Mouse (Mus musculus): ENCODE measurements at regions not wholly inside any gene's neighbourhood (a gene's known extent, or its start where the extent isn't known, plus 50 kb on each side); places are given as distances from the start of the nearest gene placed in this dataset.
"Not testable (repeated sequence)": the region's sequence is repeated elsewhere in the genome, so short reads cannot be mapped to it uniquely, and the experiment has no call there.

- H3K4me3 ChIP-seq: no peak overlapping the region
- H3K4me2 ChIP-seq: no peak overlapping the region
- 44% methylated on average over 9 of the region's 10 CpGs for WGBS
- H3K27ac ChIP-seq: no peak overlapping the region
- peaks cover 11% of the 10 kb centered on the region for H3K4me1 ChIP-seq
- no peaks in the 10 kb centered on the region for H3K27me3 ChIP-seq
- no peak overlapping the region for H3K9ac ChIP-seq
- no peaks in the 10 kb centered on the region for H3K36me3 ChIP-seq
- no peaks in the 10 kb centered on the region for H3K9me3 ChIP-seq
- peak; percentile 55; the same call in 1 of the 2 replicates for ATAC-seq (ENCODE audit: insufficient number of reproducible peaks, low FRiP score, low TSS enrichment, low read depth)
These were observed 104.5 kb upstream of the Ipo5 start for GRCm38 (mm10) chr14:120806553-120806893.

DNA sequence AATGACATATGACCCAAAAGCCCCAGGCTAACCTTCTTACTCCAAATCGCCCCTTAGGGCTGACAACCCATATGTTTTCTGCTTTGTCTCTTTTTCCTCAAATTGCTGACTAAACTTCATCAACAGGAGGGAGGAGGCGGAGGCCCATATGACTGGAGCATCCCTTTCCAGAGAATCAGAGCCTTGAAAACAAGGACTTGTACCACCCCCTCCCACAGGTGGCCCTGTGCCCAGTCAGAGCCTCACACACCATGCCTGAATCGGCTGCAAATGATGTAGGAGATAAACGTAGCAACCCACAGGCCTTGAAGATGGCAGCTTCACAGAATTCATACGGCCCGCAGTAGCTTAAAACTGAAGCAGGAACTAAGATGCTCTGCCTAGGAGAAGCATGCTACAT, 101.7 kb upstream of the Ipo5 start:
- Histone ChIP-seq H3K9ac (no peak overlapping the region), H3K4me2 (no peak overlapping the region), H3K4me3 (no peak overlapping the region), H3K27me3 (no peaks in the 10 kb centered on the region), H3K36me3 (no peaks in the 10 kb centered on the region), H3K9me3 (no peaks in the 10 kb centered on the region), H3K27ac (no peak overlapping the region), H3K4me1 (peaks cover 8% of the 10 kb centered on the region; the same call in 1 of the 2 replicates)
- 83% methylated on average over 6 of the region's 6 CpGs for WGBS
- no peak for ATAC-seq (ENCODE audit: insufficient number of reproducible peaks, low FRiP score, low TSS enrichment, low read depth)

- Histone ChIP-seq H3K4me3 (no peak overlapping the region), H3K9me3 (no peaks in the 10 kb centered on the region), H3K4me1 (no peaks in the 10 kb centered on the region; the same call in 1 of the 2 replicates), H3K36me3 (no peaks in the 10 kb centered on the region), H3K27me3 (no peaks in the 10 kb centered on the region), H3K9ac (no peak overlapping the region), H3K27ac (no peak overlapping the region), H3K4me2 (no peak overlapping the region)
- 80% methylated on average over 9 of the region's 9 CpGs for WGBS
- no peak for ATAC-seq (ENCODE audit: insufficient number of reproducible peaks, low FRiP score, low TSS enrichment, low read depth)
These were observed 97.1 kb upstream of the Ipo5 start for GRCm38 (mm10) chr14:120813938-120814337.

DNA sequence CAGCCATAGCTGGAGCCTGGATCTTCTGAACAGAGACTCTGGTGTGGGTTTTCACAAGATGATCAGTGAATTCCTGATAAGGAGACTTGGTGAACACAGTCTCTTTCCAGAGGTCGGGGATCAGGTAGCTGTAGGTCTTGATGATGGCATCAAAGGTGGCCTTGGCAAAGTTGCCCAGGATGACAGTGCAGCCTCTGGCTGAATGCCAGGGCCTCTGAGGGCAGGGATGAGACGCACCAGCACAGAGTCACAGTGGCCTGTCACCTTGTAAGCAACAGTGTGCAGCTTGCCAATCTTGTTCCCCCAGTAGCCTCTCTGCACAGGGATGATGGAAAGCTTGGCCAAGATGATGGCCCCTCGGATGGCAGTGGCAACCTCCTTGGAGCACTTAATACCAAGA, 95.9 kb upstream of the Ipo5 start:
- H3K27me3 ChIP-seq; H3K27ac ChIP-seq; H3K36me3 ChIP-seq; H3K9ac ChIP-seq; H3K4me2 ChIP-seq; H3K9me3 ChIP-seq; ATAC-seq (ENCODE audit: insufficient number of reproducible peaks, low FRiP score, low TSS enrichment, low read depth); H3K4me1 ChIP-seq; H3K4me3 ChIP-seq: not testable (repeated sequence)
- 78% methylated on average over 3 of the region's 3 CpGs for WGBS

GRCm38 (mm10) chr14:120816529-120816928, 94.5 kb upstream of the Ipo5 start:
- Histone ChIP-seq H3K27ac (no peak overlapping the region), H3K9ac (no peak overlapping the region), H3K36me3 (no peaks in the 10 kb centered on the region), H3K27me3 (no peaks in the 10 kb centered on the region), H3K4me2 (no peak overlapping the region), H3K4me3 (no peak overlapping the region), H3K9me3 (no peaks in the 10 kb centered on the region), H3K4me1 (no peaks in the 10 kb centered on the region)
- no peak for ATAC-seq (ENCODE audit: insufficient number of reproducible peaks, low FRiP score, low TSS enrichment, low read depth)
- WGBS: 87% methylated on average over 2 of the region's 2 CpGs

- Histone ChIP-seq H3K27ac (no peak overlapping the region), H3K4me1 (0 out of 2 replicates have a peak, but pooled peaks cover 3% of the 10 kb centered on the region), H3K4me2 (no peak overlapping the region), H3K36me3 (no peaks in the 10 kb centered on the region), H3K27me3 (no peaks in the 10 kb centered on the region), H3K9me3 (no peaks in the 10 kb centered on the region), H3K9ac (no peak overlapping the region), H3K4me3 (no peak overlapping the region)
- 82% methylated on average over 4 of the region's 4 CpGs for WGBS
- ATAC-seq (ENCODE audit: insufficient number of reproducible peaks, low FRiP score, low TSS enrichment, low read depth): no peak
These were observed 84.8 kb upstream of the Ipo5 start for GRCm38 (mm10) chr14:120826187-120826586.

GRCm38 (mm10) chr14:120830389-120830835, 80.6 kb upstream of the Ipo5 start:
- ATAC-seq (ENCODE audit: insufficient number of reproducible peaks, low FRiP score, low TSS enrichment, low read depth); H3K27ac ChIP-seq: not testable (repeated sequence)
- 31% methylated on average over 20 of the region's 20 CpGs for WGBS

DNA sequence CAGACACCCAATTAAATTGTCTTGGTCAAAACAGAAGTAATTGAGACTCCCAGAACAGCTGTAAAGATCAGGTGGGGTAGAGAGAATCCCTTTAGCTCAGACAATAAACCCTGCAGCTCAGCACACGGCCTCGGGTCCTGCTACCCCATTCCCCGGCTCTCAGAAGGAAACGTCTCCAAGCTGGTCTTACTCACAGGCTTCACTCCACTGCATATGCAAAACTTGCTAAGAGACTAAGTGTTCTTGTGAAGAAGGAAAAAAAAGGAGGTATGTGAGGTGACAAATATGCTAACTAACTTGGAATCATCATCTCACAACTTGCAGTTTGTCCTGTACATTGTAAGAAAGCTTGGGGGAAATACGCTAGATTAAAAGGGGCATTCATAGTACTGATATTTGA, 79.6 kb upstream of the Ipo5 start:
- WGBS: 32% methylated on average over 5 of the region's 5 CpGs
- ATAC-seq (ENCODE audit: insufficient number of reproducible peaks, low FRiP score, low TSS enrichment, low read depth): no peak
- no peak overlapping the region for H3K4me2 ChIP-seq

More at GRCm38 (mm10) chr14:120830389-120830835, 80.6 kb upstream of the Ipo5 start:
- peaks cover 21% of the 10 kb centered on the region for H3K4me1 ChIP-seq
- H3K36me3 ChIP-seq, H3K27me3 ChIP-seq, H3K4me2 ChIP-seq, H3K4me3 ChIP-seq, H3K9ac ChIP-seq, H3K9me3 ChIP-seq: not testable (repeated sequence)

GRCm38 (mm10) chr14:120831847-120832613, 79.0 kb upstream of the Ipo5 start:
- Histone ChIP-seq H3K36me3 (no peaks in the 10 kb centered on the region), H3K27me3 (no peaks in the 10 kb centered on the region), H3K4me3 (peak overlapping the region; percentile 37), H3K9me3 (no peaks in the 10 kb centered on the region), H3K27ac (peak overlapping the region; percentile 87), H3K9ac (no peak overlapping the region), H3K4me1 (peaks cover 21% of the 10 kb centered on the region), H3K4me2 (peak overlapping the region; percentile 49)
- WGBS: 3% methylated on average over 23 of the region's 23 CpGs
- peak; percentile 79 for ATAC-seq (ENCODE audit: insufficient number of reproducible peaks, low FRiP score, low TSS enrichment, low read depth)

More for the DNA sequence above, 79.6 kb upstream of the Ipo5 start:
- no peak overlapping the region for H3K4me3 ChIP-seq
- no peak overlapping the region for H3K9ac ChIP-seq
- no peaks in the 10 kb centered on the region for H3K27me3 ChIP-seq
- H3K4me1 ChIP-seq: peaks cover 21% of the 10 kb centered on the region
- peak overlapping the region; percentile 11; the same call in 1 of the 2 replicates for H3K27ac ChIP-seq
- no peaks in the 10 kb centered on the region for H3K9me3 ChIP-seq
- H3K36me3 ChIP-seq: no peaks in the 10 kb centered on the region

- H3K4me3 ChIP-seq: no peak overlapping the region
- H3K4me1 ChIP-seq: peaks cover 21% of the 10 kb centered on the region
- no peak for ATAC-seq (ENCODE audit: insufficient number of reproducible peaks, low FRiP score, low TSS enrichment, low read depth)
- H3K4me2 ChIP-seq: no peak overlapping the region
- H3K9me3 ChIP-seq: no peaks in the 10 kb centered on the region
- H3K36me3 ChIP-seq: no peaks in the 10 kb centered on the region
- 70% methylated on average over 4 of the region's 4 CpGs for WGBS
- no peaks in the 10 kb centered on the region for H3K27me3 ChIP-seq
- no peak overlapping the region for H3K27ac ChIP-seq
- H3K9ac ChIP-seq: no peak overlapping the region
These were observed 76.2 kb upstream of the Ipo5 start for GRCm38 (mm10) chr14:120834821-120835220.

DNA sequence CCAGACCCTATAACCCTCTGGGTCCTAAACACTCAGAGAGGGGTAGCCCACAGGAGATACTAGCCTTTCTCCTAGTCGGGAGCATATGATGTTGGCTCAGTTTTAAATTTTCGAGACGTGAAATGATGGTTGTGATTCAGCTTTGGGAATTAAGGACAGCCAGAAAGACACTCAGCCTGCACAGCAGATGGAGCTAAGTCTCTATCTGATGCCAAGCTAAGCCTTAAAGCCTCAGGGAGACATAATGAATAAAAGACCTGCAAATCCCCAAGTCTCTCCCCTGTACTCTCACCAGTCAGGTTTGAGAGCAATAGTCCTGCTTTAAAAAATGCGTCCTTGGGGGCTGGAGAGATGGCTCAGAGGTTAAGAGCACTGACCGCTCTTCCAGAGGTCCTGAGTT, 75.3 kb upstream of the Ipo5 start:
- no peak for ATAC-seq (ENCODE audit: insufficient number of reproducible peaks, low FRiP score, low TSS enrichment, low read depth)
- Histone ChIP-seq H3K27me3 (no peaks in the 10 kb centered on the region), H3K4me3 (no peak overlapping the region), H3K27ac (no peak overlapping the region), H3K4me2 (no peak overlapping the region), H3K36me3 (no peaks in the 10 kb centered on the region), H3K4me1 (peaks cover 19% of the 10 kb centered on the region), H3K9me3 (no peaks in the 10 kb centered on the region), H3K9ac (no peak overlapping the region)
- 58% methylated on average over 5 of the region's 5 CpGs for WGBS

- Histone ChIP-seq H3K36me3 (no peaks in the 10 kb centered on the region), H3K9ac (no peak overlapping the region), H3K4me3 (no peak overlapping the region), H3K9me3 (no peaks in the 10 kb centered on the region), H3K4me1 (peaks cover 13% of the 10 kb centered on the region), H3K27ac (no peak overlapping the region), H3K4me2 (no peak overlapping the region), H3K27me3 (no peaks in the 10 kb centered on the region)
- 84% methylated on average over 12 of the region's 12 CpGs for WGBS
- no peak for ATAC-seq (ENCODE audit: insufficient number of reproducible peaks, low FRiP score, low TSS enrichment, low read depth)
These were observed 74.3 kb upstream of the Ipo5 start for GRCm38 (mm10) chr14:120836535-120837316.

Measured in limb, embryonic 15.5 days (tissue).